8 mouse cellular contexts compared by ENCODE assay signal in the genomic region with DNA sequence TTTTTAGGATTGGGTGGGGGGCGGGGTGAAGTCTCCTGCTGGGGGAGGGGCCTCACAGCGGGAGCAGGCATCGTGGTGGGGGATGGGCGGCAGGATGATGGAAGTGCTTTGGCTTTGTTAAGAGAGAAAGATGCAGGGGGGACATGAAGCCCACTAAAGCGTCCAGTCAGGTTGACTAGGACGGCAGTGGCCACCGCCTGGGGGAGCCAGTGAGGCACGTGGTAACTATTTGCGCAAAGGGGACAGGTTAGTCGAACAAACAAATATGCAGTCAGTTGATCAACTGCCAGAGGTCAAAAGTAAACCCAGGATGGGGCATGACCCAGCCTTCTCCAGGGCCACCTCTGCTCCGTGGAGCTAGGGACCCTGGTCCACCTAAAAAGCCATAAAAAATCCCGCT. TPM values are rescaled to one million over a fixed set of nuclear protein-coding genes. Genes with fewer than 3 reads are reported as not detected.
DNase-seq lines count a peak whose midpoint lies in the region; TF ChIP-seq lines count a peak whose summit lies in the region.

No protein-coding gene starts in this region.

- WGBS in olfactory bulb, adult 2 months, result 3% methylated on average over 12 of the region's 12 CpGs

- TF ChIP-seq POLR2A in olfactory bulb, adult 2 months (IDR thresholded peaks at IDR 0.05; ENCODE audit: insufficient read depth, low read depth, low read length), result no peak

- no peak overlapping the region for H3K27ac ChIP-seq in olfactory bulb, adult 2 months (ENCODE audit: insufficient read depth, low read depth, low read length)

- peak overlapping the region; percentile 73 for H3K4me3 ChIP-seq in E14TG2a.4 (replicated peaks; ENCODE audit: low read length)
- no peak overlapping the region for H3K4me3 ChIP-seq in olfactory bulb, adult 2 months (ENCODE audit: insufficient read depth, low read depth, low read length)

- peaks cover 27% of the 10 kb centered on the region for H3K4me1 ChIP-seq in E14TG2a.4 (replicated peaks; ENCODE audit: low read depth, low read length)
- 0 out of 2 replicates have a peak, but pooled peaks cover 2% of the 10 kb centered on the region for H3K4me1 ChIP-seq in olfactory bulb, adult 2 months (ENCODE audit: control insufficient read depth, insufficient read depth, low read length)

- no peaks in the 10 kb centered on the region for H3K36me3 ChIP-seq in E14TG2a.4 (ENCODE audit: insufficient read depth, low read length)

- peak; percentile 22 for TF ChIP-seq CTCF in E14TG2a.4 (conservative IDR thresholded peaks at IDR 0.05; ENCODE audit: low read length)
- TF ChIP-seq CTCF in olfactory bulb, adult 2 months (IDR thresholded peaks at IDR 0.05; ENCODE audit: insufficient read depth, low read depth, low read length), result peak; percentile 56; the same call in 1 of the 2 replicates

- intact Hi-C loops in heart, postnatal 14 days (cut with DNase I), result loop anchor here (1.0 to 10.0 kb wide), 4 partner anchors 44 to 226 kb away; no protein-coding TSS in a partner anchor

- no peaks in the 10 kb centered on the region for H3K9me3 ChIP-seq in E14TG2a.4 (ENCODE audit: low read length)

- H3K27me3 ChIP-seq in E14TG2a.4 (ENCODE audit: insufficient read depth, low read length), result peaks cover 60% of the 10 kb centered on the region

- DNase-seq in frontal cortex, postnatal 25 days (ENCODE audit: low spot score in 2 of 2), result peak; percentile 21 to 25
- no peak for DNase-seq in frontal cortex, postnatal 10 days (ENCODE audit: low spot score in 2 of 2)
- DNase-seq in embryo, embryonic 11 days, result peak; percentile 62
- DNase-seq in heart, postnatal 14 days, result peak; percentile 72 to 79
- DNase-seq in liver, result peak; percentile 67
- DNase-seq in urinary bladder, postnatal 4 days (ENCODE audit: low spot score in 2 of 2), result peak; percentile 38 to 66

RNA-seq across cellular contexts. Expression of gene Atp2c2, which starts 0.8 kb away (rescaled TPM):
- under 1 TPM; 0.17 TPM for total RNA-seq in heart, postnatal 14 days (2021)
- not detected in 2 replicates for polyA plus RNA-seq in olfactory bulb, adult 2 months (2012; ENCODE audit: insufficient read depth, insufficient read length, low replicate concordance, missing spikeins)

RNA-seq across cellular contexts. Expression of gene Wfdc1, which starts 32.8 kb away (rescaled TPM):
- 10 to 100 TPM; 48.2 to 51.1 TPM for total RNA-seq in heart, postnatal 14 days (2021)
- not detected in 2 replicates for polyA plus RNA-seq in olfactory bulb, adult 2 months (2012; ENCODE audit: insufficient read depth, insufficient read length, low replicate concordance, missing spikeins)

Comparison
In these comparisons a context has a peak if more than half of its experiments do, and no peak if none do; other contexts are left out.
1. DNase-seq: peak in frontal cortex, postnatal 25 days (2 of 2), embryo, embryonic 11 days (single experiment), heart, postnatal 14 days (2 of 2), liver (single experiment) and urinary bladder, postnatal 4 days (2 of 2); none in frontal cortex, postnatal 10 days (0 of 2).